Mouse (Mus musculus): ENCODE results near the gene Gpx6.

Gpx6 gene

DNA sequence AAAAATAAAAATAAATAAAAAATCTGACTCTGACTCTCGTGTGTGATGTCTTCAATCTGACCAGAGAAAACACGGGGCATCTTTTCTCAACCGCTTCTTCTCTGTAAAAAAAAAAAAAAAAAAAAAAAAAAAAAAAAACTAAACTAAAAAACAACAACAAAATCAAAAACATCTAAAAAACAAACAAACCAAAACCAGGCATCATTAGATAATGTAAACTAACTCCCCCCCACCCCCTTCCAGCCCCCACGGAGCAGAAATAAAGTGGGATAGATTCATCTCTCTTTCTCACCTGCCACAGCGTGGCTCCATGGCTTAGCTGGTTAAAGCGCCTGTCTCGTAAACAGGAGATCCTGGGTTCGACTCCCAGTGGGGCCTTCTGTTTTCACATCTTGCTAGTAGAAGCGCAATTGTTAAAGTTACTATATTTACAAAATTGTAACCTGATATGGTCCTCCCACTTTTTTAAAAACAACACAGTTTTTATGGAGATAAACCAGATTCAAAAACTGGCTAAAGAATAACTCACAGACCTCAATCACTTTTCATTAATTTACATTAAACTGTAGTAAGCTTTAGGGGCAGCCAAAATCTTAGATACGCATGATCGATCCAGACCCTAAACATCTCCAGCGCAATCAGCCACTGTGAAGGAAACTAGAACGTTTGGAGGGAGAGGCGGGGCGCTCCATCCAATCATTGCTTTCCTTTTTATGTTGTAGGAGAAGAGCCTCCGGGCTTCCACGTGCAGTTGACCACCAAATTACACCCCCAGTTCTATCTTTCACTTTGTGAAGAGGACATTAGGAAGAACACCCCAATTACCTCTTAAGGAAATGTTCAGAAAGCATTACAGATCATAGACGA, 10.8 kb downstream of the Gpx6 start:
- DNase-seq (ENCODE audit: low read depth, low spot score): no peak

DNA sequence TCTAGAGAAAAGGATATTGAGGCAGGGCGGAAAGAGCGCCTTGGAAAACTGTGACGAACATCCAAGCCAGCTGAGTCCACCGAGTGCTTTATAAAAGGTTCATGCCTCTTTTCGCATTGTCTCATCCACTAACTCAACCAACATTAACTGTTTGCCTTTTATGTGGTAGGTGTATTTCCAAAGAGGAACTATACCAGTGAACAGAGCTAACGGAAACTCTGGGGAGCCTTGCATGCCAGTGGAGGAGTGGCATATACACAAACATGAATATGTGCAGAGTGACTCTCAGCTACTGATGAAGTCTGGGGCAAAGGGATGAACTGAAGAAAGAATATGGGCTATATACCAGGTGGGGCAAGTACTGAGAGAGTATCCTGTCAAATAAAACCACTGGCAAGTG, 11.5 kb downstream of the Gpx6 start:
- DNase-seq (ENCODE audit: low read depth, low spot score): no peak

DNA sequence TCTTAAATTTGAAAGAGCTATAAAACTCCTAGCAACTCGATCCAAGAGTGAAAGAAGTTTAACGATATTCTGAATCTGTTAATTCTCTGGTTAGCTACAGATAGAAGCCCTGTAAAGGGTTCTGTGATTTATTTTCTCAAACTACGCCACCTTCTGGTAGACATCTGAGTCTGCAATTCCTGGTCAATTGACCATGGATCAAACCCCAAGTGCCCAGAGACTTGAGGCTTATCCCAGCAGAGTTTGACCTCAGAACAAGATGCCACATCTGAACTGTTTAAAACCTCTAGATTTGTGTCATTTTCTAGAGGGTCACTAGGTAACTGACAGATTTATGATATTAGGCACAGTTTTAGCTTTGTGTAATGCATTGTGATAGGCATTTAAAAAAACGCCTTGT, 14.3 kb downstream of the Gpx6 start:
- DNase-seq (ENCODE audit: low read depth, low spot score): no peak

DNA sequence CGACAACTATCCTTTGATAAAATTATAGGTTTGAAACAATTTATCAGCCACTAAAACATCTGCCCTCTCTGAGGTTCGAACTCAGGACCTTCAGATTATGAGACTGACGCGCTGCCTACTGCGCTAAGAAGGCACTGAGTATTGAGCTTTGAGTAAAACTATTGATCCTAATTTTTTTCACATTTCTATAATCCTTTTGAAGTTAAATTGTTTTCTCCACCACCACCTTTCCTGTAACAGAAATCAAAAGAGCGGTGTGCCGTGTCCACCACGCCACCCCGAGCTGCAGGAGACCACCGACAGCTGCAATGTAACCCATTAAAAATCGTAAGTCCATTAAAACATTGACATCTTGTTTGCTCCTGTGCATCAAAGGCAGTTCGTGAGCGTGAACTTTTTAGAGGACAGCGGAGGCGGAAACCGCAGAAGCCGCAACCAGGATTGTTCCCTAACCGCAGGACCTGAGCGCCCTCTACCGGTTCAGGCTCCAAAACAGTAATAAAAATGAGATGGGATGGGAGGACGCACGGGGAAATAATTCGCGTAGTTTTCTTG, 14.8 kb downstream of the Gpx6 start:
- peak; percentile 25 for DNase-seq (ENCODE audit: low read depth, low spot score)

DNA sequence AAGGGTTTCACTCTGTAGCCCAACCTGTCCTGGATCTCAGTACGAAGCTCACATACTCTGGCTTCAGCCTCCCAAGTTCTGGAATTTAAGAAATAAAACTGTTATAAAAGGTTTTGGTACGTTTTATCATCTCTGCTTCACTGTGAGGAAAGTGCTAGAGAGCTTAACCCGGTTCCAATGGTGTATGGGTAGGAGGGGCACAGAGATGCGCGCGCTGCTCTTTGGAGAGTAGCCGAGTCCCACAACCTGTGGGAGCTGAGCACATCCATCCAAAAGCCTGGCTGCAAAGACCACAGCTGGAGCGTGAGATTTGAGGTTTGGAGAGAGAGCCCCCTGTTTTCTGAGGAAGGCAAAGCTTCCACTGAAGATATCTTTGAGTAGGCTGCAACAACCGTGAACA, 15.5 kb downstream of the Gpx6 start:
- DNase-seq (ENCODE audit: low read depth, low spot score): no peak

DNA sequence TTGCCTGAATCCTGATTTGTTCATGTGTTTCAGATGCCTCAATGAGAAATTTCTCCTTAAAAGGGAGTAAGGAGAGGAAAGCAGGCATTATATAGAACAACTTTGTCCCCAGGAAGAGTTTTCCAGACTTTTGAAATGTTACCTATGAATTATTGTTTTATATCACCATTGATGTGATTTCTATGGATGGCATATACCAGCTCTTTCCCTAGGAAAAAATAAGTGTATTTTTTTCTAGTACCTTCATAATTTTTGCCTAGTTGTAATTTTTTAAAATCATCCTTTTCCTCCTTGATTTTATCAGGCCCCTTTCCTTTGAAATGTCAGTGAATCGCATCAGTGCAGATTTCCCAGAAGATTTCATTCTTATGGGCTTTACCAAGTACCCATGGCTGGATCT, 34.7 kb downstream of the Gpx6 start, which contains the start of gene Olfr1367:
Olfr1367 (plus strand) TSS at position 301 of the 400 bp plus-strand sequence.
- DNase-seq (ENCODE audit: low read depth, low spot score): no peak

DNA sequence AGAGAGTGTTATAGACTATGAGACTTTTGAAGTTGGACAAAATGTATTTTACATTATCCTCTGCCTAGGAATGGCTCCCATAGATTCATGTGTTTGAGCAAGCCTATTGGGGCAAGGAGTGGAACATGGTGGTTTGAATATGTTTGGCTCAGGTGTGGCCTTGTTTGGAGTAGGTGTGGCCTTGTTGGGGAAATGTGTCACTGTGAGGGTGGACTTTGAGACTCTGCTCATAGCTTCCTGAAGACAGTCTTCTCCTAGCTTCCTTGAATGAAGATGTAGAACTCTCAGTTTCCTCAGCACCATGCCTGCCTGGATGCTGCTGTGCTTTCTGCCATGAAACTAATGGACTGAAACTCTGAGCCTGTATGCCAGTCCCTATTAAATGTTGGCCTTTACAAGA, 38.7 kb downstream of the Gpx6 start:
- no peak for DNase-seq (ENCODE audit: low read depth, low spot score)

DNA sequence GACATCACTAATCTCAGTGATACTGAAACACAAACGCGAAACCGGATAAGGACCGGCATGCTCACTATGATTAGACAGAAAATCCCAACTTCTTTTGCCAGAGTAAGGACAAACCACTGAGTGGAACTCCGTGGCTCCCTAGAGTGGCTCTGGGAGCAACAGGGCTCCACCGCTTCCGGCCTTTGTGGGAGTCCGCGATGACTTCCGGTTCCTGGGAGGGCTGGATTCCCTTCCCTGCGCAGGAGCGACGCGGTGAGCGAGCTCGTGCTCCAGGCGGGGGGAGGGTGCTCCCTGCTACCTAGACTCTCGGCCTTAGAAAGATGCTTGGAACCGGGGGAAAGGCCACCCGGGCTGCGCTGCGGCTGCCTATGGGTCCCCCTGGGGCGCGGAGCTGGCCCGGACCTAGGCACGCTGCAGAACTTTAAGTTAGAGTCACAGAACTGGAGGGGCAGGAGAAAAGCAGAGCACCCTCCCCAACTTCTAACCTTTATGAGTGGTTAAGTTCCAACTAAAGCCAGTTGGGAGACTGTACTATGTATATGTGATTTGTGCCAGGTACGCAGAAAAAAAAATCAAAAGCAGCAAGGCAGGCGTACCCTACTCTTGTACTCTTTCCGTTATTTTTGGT, 50.8 kb downstream of the Gpx6 start, which contains the start of gene Zscan12:
Zscan12 (plus strand) TSS at position 200 of the 628 bp plus-strand sequence.
- DNase-seq (ENCODE audit: low read depth, low spot score): peak; percentile 92

DNA sequence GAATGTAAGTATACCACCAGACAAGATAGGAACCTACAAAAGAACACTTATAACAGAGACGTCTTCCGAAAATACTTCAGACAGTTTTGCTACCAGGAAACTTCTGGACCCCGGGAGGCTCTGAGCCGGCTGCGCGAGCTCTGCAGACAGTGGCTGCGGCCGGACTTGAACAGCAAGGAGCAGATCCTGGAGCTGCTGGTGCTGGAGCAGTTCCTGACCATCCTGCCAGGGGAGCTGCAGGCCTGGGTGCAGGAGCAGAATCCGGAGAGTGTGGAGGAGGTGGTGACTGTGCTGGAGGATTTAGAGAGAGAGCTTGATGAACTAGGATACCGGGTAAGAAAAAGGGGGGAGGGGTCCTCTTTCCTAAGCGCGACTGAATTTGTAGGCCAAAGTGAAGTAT, 51.8 kb downstream of the Gpx6 start:
- no peak for DNase-seq (ENCODE audit: low read depth, low spot score)

DNA sequence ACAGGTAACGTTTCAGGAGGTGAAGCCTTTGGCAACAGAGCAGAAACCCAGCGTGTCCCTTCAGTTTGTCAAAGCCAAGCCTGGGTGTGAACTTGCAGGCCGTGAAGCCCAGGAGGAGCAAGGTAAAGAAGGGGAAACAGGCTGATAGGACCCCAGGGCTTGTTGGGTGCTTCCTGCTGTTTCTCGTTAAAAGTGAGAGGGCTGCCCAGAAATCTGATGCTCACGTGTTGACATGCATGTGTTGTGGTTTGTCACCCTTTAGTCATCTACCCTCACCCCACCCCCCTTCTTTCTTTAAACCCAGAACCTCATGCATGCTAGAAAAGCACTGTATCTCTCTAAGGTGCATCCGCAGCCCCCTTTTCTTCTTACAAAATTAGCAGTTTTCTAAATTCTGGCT, 54.7 kb downstream of the Gpx6 start:
- no peak for DNase-seq (ENCODE audit: low read depth, low spot score)

All from skeletal muscle tissue, adult 2 months (tissue).